Mouse (Mus musculus) lung, postnatal 0 days (tissue): ENCODE data around the gene Cfap100.
A peak's percentile ranks its signal among the peaks of the same experiment; 100 is the strongest.

ENCODE experiments used
- CTCF ChIP-seq: IDR thresholded peaks from 2 replicates; pipeline ENCODE4 v1.5.1; 2016; ENCODE audit warnings: antibody characterized with exemption, mild to moderate bottlenecking
- EP300 ChIP-seq: IDR thresholded peaks from 2 replicates; pipeline ENCODE4 v1.6.1; 2016; ENCODE audit warnings: antibody characterized with exemption, mild to moderate bottlenecking, control low read depth

GRCm38 (mm10) chr6:90450179-90450578, 21.6 kb upstream of the Cfap100 start:
- peak; percentile 96 for TF ChIP-seq CTCF
- no peak for TF ChIP-seq EP300
